Mouse (Mus musculus): ENCODE measurements around the gene Frmpd1. TPM values are rescaled to one million over a fixed set of nuclear protein-coding genes. Genes with fewer than 3 reads are reported as not detected.

The Frmpd1 gene
- polyA plus RNA-seq, 1 experiment from 2014 or later = 5.3 TPM

DNA sequence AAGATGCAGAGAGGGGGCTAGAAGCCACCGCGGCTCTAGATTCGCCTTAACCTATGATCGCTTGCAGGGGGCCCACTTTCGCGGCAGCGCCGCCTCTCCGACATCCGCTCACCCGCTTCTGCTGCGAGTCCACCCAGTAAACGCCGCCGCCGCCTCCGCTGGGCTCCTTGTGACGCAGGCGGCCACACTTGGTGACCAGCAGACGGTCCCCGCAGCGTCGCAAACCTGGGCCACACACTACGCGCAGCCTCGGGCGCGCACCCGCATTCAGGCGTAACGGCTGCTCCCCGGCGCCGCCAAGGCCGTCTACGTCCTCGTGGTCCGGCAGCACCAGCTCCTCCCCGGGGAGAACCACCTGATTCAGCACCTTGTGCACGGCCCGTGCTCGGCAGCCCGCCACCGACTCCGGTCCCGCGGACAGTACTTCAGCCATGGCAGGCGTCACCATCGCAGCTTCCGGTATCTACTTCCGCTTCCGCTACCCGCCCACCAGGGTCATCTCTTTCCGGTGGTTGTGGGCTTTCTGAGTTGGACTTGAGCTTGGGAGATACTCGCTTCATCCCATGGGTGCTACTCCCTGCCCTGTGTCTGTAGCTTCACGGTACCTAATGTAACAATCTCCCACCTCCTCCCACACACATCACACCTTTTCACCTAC is 135.6 kb downstream of the Frmpd1 start:
- under 1% methylated on average over 32 of the region's 56 CpGs for WGBS
- peaks cover 30% of the 10 kb centered on the region for H3K36me3 ChIP-seq (ENCODE audit: control insufficient read depth, insufficient read depth, low read length)
- H3K27me3 ChIP-seq (replicated peaks; ENCODE audit: control insufficient read depth, insufficient read depth, low read length) = peaks cover 9% of the 10 kb centered on the region

DNA sequence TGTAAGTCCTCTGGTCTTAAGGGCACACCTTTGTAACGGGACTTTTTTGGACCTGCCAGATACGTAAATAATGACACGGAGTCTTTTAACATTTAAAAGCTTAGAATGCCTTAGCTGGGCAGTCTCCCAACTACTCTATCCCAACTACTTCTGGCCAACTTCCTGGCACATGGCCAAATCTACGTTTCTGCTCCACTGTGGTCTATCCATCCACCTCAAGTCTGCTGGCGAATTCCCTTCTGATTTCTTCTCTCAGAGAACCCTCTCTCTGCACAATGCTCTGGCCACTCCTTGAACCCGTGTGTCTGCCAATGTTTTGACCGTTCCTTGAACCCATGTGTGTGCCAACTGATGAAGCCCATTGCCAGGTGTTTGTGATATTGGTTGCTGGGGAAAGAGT is 146.5 kb downstream of the Frmpd1 start:
- WGBS = 74% methylated on average over 7 of the region's 7 CpGs

More for the DNA sequence above, 135.6 kb downstream of the Frmpd1 start:
- ATAC-seq (ENCODE audit: low read depth) (peak; percentile 93), DNase-seq (ENCODE audit: low spot score) (peak; percentile 88)
- peak overlapping the region; percentile 67 for H3K4me2 ChIP-seq (ENCODE audit: low read depth, low read length)
- peak overlapping the region; percentile 99 for H3K4me3 ChIP-seq (ENCODE audit: low read depth, low read length)
- peaks cover 8% of the 10 kb centered on the region for H3K4me1 ChIP-seq (ENCODE audit: control insufficient read depth, insufficient read depth, low read length)
- H3K27ac ChIP-seq (replicated peaks; ENCODE audit: low read depth, low read length) = peak overlapping the region; percentile 77
- H3K9me3 ChIP-seq (ENCODE audit: control insufficient read depth, low read length) = peaks cover 4% of the 10 kb centered on the region; the same call in 1 of the 2 replicates
- H3K9ac ChIP-seq (ENCODE audit: low read depth, low read length) = peak overlapping the region; percentile 94

DNA sequence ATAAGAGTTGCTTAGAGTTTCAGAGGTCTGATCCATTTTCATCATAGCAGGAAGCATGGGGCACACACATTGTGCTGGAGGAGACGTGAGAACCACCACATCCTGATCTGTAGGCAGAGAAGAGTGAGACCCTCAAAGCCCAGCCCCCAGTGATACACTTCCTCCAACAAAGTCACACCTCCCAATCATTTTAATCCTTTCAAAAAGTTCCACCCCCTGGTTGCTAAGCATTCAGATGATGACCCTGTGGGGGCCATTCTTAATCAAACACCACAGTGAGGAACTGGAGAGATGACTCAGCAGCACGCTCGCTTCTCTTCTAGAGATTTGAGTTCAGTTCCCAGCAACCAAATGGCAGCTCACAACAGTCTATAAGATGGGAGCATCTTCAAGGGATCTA is 147.8 kb downstream of the Frmpd1 start:
- 70% methylated on average over 3 of the region's 3 CpGs for WGBS

More for the DNA sequence above, 146.5 kb downstream of the Frmpd1 start:
- H3K36me3 ChIP-seq (ENCODE audit: control insufficient read depth, insufficient read depth, low read length) = no peaks in the 10 kb centered on the region
- no peak overlapping the region for H3K27ac ChIP-seq (replicated peaks; ENCODE audit: low read depth, low read length)
- H3K27me3 ChIP-seq (replicated peaks; ENCODE audit: control insufficient read depth, insufficient read depth, low read length) = no peaks in the 10 kb centered on the region
- no peak overlapping the region for H3K4me3 ChIP-seq (ENCODE audit: low read depth, low read length)
- H3K4me1 ChIP-seq (ENCODE audit: control insufficient read depth, insufficient read depth, low read length) = no peaks in the 10 kb centered on the region
- no peak overlapping the region for H3K9ac ChIP-seq (ENCODE audit: low read depth, low read length)
- DNase-seq (ENCODE audit: low spot score) = peak; percentile 21
- ATAC-seq (ENCODE audit: low read depth) = no peak
- no peak overlapping the region for H3K4me2 ChIP-seq (ENCODE audit: low read depth, low read length)
- H3K9me3 ChIP-seq (ENCODE audit: control insufficient read depth, low read length) = no peaks in the 10 kb centered on the region

More for the DNA sequence above, 147.8 kb downstream of the Frmpd1 start:
- H3K27me3 ChIP-seq (replicated peaks; ENCODE audit: control insufficient read depth, insufficient read depth, low read length) = no peaks in the 10 kb centered on the region
- no peak overlapping the region for H3K4me2 ChIP-seq (ENCODE audit: low read depth, low read length)
- DNase-seq (ENCODE audit: low spot score) (no peak), ATAC-seq (ENCODE audit: low read depth) (no peak)
- H3K36me3 ChIP-seq (ENCODE audit: control insufficient read depth, insufficient read depth, low read length) = no peaks in the 10 kb centered on the region
- no peak overlapping the region for H3K9ac ChIP-seq (ENCODE audit: low read depth, low read length)
- H3K27ac ChIP-seq (replicated peaks; ENCODE audit: low read depth, low read length) = no peak overlapping the region
- no peak overlapping the region for H3K4me3 ChIP-seq (ENCODE audit: low read depth, low read length)
- H3K4me1 ChIP-seq (ENCODE audit: control insufficient read depth, insufficient read depth, low read length) = no peaks in the 10 kb centered on the region
- H3K9me3 ChIP-seq (ENCODE audit: control insufficient read depth, low read length) = no peaks in the 10 kb centered on the region

Other genes with a start within 250 kb of the Frmpd1 start
- gene Grhpr, start 203.5 kb upstream of the Frmpd1 start, polyA plus RNA-seq (2014; fragmentation: Nextera tagmentation; extraction: Ambion mirVana) = 40.7 and 48.6 TPM in 2 replicates
- gene Zbtb5, start 172.5 kb upstream of the Frmpd1 start, polyA plus RNA-seq (2014; fragmentation: Nextera tagmentation; extraction: Ambion mirVana) = 21.0 and 22.4 TPM in 2 replicates
- gene Polr1e, start 166.3 kb upstream of the Frmpd1 start, polyA plus RNA-seq (2014; fragmentation: Nextera tagmentation; extraction: Ambion mirVana) = 33.4 and 33.7 TPM in 2 replicates
- 14.7 and 15.7 TPM in 2 replicates for gene Fbxo10, start 100.3 kb upstream of the Frmpd1 start, polyA plus RNA-seq (2014; fragmentation: Nextera tagmentation; extraction: Ambion mirVana)
- 240 and 250 TPM in 2 replicates for gene Tomm5, start 76.8 kb upstream of the Frmpd1 start, polyA plus RNA-seq (2014; fragmentation: Nextera tagmentation; extraction: Ambion mirVana)
- gene Trmt10b, start 112.3 kb downstream of the Frmpd1 start, polyA plus RNA-seq (2014; fragmentation: Nextera tagmentation; extraction: Ambion mirVana) = 18.7 and 20.0 TPM in 2 replicates
- 18.5 and 18.6 TPM in 2 replicates for gene Dcaf10, start 157.2 kb downstream of the Frmpd1 start, polyA plus RNA-seq (2014; fragmentation: Nextera tagmentation; extraction: Ambion mirVana)
- 60.0 and 60.1 TPM in 2 replicates for gene Exosc3, start 157.9 kb downstream of the Frmpd1 start, polyA plus RNA-seq (2014; fragmentation: Nextera tagmentation; extraction: Ambion mirVana)
- 47.8 and 54.9 TPM in 2 replicates for gene Slc25a51, start 223.9 kb downstream of the Frmpd1 start, polyA plus RNA-seq (2014; fragmentation: Nextera tagmentation; extraction: Ambion mirVana)